Mouse (Mus musculus) heart, postnatal 0 days (tissue): ENCODE measurements around the gene Hist1h2bh. TPM values are rescaled to one million over a fixed set of nuclear protein-coding genes. Genes with fewer than 3 reads are reported as not detected.
"Not testable (repeated sequence)": the region's sequence is repeated elsewhere in the genome, so short reads cannot be mapped to it uniquely, and the experiment has no call there.

Source experiments
- ATAC-seq: fragments of 200-750 bp; cut with Nextera tagmentation; 2 replicates; pipeline ENCODE4 v1.8.0; 2017; ENCODE audit warnings: low read depth, moderate number of reproducible peaks, moderate library complexity; ENCODE audit not compliant: insufficient read depth
- DNase-seq: peaks from one replicate; pipeline ENCODE4 v3.0.0-alpha.2; 2016; ENCODE audit warnings: low spot score
- H3K27ac ChIP-seq: fragments of 300-500 bp; sonication (generic); 2 replicates; pipeline ENCODE4 v1.5.1; 2014; ENCODE audit warnings: low read depth, mild to moderate bottlenecking
- H3K27me3 ChIP-seq: fragments of 300-500 bp; sonication (generic); 2 replicates; pipeline ENCODE4 v1.6.1; 2014; ENCODE audit warnings: low read length, mixed read lengths; ENCODE audit not compliant: control insufficient read depth, insufficient read depth
- H3K36me3 ChIP-seq: fragments of 300-500 bp; sonication (generic); replicated peaks from 2 replicates; pipeline ENCODE4 v1.6.1; 2014; ENCODE audit warnings: low read length, mixed read lengths; ENCODE audit not compliant: control insufficient read depth, insufficient read depth
- H3K4me1 ChIP-seq: fragments of 300-500 bp; sonication (generic); 2 replicates; pipeline ENCODE4 v1.6.1; 2014; ENCODE audit warnings: antibody characterized with exemption; ENCODE audit not compliant: control insufficient read depth, insufficient read depth
- H3K4me2 ChIP-seq: fragments of 300-500 bp; sonication (generic); 2 replicates; pipeline ENCODE4 v1.6.1; 2014; ENCODE audit warnings: low read depth, mild to moderate bottlenecking, low read length, moderate library complexity
- H3K4me3 ChIP-seq: fragments of 300-500 bp; sonication (generic); 2 replicates; pipeline ENCODE4 v1.5.1; 2014; ENCODE audit warnings: low read depth, low read length
- H3K9ac ChIP-seq: fragments of 300-500 bp; sonication (generic); replicated peaks from 2 replicates; pipeline ENCODE4 v1.6.1; 2014; ENCODE audit warnings: low read depth, low read length, mixed read lengths
- H3K9me3 ChIP-seq: fragments of 300-500 bp; sonication (generic); replicated peaks from 2 replicates; pipeline ENCODE4 v1.6.1; 2016; ENCODE audit warnings: low read length; ENCODE audit not compliant: control insufficient read depth
- CTCF ChIP-seq: IDR thresholded peaks from 2 replicates; pipeline ENCODE4 v1.5.1; 2016; ENCODE audit warnings: antibody characterized with exemption, control low read depth, low read depth
- EP300 ChIP-seq: IDR thresholded peaks from 2 replicates; pipeline ENCODE4 v1.6.1; 2016; ENCODE audit warnings: antibody characterized with exemption, low read depth
- WGBS: fragments of 180-500 bp; shearing (Covaris S2); extraction: QIAGEN DNeasy Blood & Tissue Kit; methylation state at CpG from one replicate; pipeline ENCODE4 v1.1.7; 2014; 5-methylcytosine and 5-hydroxymethylcytosine counted together
- polyA plus RNA-seq: library from polyadenylated mRNA; unstranded; fragments of >200 nt; fragmentation: Nextera tagmentation; extraction: Ambion mirVana; gene quantifications from 2 replicates; pipeline ENCODE4 v1.2.1, GENCODE M21; 2015
- total RNA-seq: library from RNA; depleted of rRNA; stranded (reverse); fragments of >200 nt; gene quantifications from 2 replicates; pipeline ENCODE4 v1.2.3, GENCODE M21; 2014; ENCODE audit warnings: low replicate concordance

Hist1h2bh gene
- total and polyA plus RNA-seq, 2 experiments from 2014 or later: 0.31 to 82.5 TPM

DNA sequence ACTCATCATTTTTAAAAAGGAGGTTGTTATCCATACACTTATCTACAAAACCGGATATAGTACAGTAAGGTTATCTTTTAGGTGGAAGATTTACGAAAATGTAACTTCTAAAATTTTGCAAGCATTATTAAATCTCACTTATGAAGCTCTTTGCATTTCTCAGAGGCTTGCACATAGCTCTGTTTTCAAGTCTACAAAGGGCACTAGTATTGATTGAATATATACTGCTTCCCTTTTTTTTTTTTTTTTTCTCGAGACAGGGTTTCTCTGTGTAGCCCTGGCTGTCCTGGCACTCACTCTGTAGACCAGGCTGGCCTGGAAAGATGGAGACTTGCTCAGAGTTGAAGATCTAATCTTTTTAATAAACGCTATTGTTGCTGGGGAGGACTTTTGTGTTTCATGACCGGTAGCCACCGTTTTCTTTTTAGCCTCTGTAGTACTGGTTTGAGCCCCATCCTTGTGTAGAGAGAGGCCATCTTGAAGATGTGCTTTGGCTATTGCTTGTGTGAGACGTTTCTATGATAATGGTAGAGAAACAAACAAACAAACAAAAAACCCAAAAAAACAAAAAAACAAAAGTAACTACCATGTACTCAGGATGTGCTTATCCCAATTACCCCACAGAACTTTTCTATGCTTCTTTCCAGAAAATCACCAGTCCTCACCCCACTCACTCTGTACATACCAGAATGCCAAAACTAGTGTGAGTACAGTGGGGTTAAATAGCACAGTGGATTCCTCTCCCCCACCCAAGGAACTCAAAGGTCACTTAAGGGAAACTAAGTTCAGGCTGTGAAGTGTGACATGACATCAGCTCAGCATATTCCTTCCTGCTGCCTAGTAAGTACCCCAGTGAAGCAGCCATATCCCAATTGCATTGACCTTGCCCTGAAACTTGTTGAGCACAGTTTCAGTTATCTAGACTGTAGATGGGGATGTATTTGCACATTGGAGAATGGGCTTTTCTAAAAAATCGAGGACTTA is 9.0 kb upstream of the Hist1h2bh start:
- ATAC-seq: no peak
- 46% methylated on average over 8 of the region's 8 CpGs for WGBS
- Histone ChIP-seq H3K4me1 (peaks cover 5% of the 10 kb centered on the region; the same call in 1 of the 2 replicates), H3K27me3 (no peaks in the 10 kb centered on the region), H3K9me3 (no peaks in the 10 kb centered on the region), H3K4me2 (peak overlapping the region; percentile 59), H3K4me3 (peak overlapping the region; percentile 47), H3K36me3 (no peaks in the 10 kb centered on the region), H3K27ac (peak overlapping the region; percentile 85), H3K9ac (peak overlapping the region; percentile 50; the same call in 1 of the 2 replicates)
- TF ChIP-seq CTCF (no peak), EP300 (no peak)
- DNase-seq: no peak

DNA sequence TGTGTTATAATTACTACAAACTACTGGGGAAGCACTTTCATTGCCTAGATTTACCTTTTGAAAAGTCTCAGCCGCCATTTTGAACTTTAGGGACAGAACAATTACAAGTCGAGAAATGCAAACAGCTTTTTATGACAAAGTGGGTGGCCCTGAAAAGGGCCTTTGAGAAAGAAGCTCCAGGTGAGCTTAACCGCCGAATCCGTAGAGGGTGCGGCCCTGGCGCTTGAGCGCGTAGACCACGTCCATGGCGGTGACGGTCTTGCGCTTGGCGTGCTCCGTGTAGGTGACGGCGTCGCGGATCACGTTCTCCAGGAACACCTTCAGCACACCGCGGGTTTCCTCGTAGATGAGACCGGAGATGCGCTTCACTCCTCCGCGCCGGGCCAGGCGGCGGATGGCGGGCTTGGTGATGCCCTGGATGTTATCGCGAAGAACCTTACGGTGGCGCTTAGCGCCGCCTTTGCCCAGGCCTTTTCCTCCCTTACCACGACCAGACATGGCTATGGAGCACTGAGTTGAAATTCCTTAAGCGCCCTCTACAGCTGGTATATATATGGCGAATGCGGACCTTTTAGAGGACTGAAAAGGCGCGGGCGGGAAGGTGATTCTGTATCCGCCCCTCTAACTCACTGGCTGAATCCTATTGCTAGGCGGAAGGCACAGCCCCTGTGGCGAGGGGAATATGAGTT is 8.1 kb upstream of the Hist1h2bh start, which contains the start of gene Hist1h4f:
Gene Hist1h4f (minus strand): TSS at position 503 of the 689 bp plus-strand sequence.
- H3K4me1 ChIP-seq, H3K9me3 ChIP-seq, H3K27me3 ChIP-seq, H3K36me3 ChIP-seq: not testable (repeated sequence)
- peak within 1 kb of the TSS; percentile 47 for H3K4me3 ChIP-seq
- peak within 1 kb of the TSS; percentile 59 for H3K4me2 ChIP-seq
- under 1% methylated on average over 44 of the region's 47 CpGs for WGBS
- peak; percentile 58 for TF ChIP-seq CTCF
- TF ChIP-seq EP300: peak; percentile 81; the same call in 1 of the 2 replicates
- peak within 1 kb of the TSS; percentile 85 for H3K27ac ChIP-seq
- DNase-seq: peak; percentile 95
- peak; percentile 71 for ATAC-seq
- peak within 1 kb of the TSS; percentile 50 for H3K9ac ChIP-seq

DNA sequence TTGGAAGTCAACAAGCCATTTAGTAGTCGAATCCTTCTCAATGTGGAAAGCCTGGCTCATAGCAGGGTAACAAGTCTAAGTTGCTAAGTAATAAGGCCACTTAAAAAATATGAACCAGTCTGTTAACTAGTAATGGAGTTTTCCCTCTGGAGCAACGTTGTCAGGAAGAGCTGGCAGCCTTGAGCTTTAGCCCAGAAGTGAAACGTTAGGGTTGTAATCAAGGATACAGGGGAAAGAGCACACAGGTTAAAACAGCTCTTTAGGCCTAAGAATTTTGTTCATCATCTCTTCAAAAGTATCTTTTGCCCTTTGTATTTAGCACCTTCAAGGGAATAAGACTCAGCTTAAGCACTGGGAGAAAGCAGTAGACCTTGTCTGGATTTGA is 7.6 kb upstream of the Hist1h2bh start:
- Histone ChIP-seq H3K4me2 (peak overlapping the region; percentile 59), H3K27me3 (no peaks in the 10 kb centered on the region), H3K9me3 (no peaks in the 10 kb centered on the region), H3K9ac (peak overlapping the region; percentile 50), H3K4me3 (peak overlapping the region; percentile 47), H3K27ac (peak overlapping the region; percentile 85), H3K36me3 (no peaks in the 10 kb centered on the region), H3K4me1 (peaks cover 5% of the 10 kb centered on the region; the same call in 1 of the 2 replicates)
- no peak for TF ChIP-seq CTCF
- no peak for TF ChIP-seq EP300
- 9% methylated on average over 3 of the region's 3 CpGs for WGBS
- ATAC-seq (no peak), DNase-seq (no peak)

DNA sequence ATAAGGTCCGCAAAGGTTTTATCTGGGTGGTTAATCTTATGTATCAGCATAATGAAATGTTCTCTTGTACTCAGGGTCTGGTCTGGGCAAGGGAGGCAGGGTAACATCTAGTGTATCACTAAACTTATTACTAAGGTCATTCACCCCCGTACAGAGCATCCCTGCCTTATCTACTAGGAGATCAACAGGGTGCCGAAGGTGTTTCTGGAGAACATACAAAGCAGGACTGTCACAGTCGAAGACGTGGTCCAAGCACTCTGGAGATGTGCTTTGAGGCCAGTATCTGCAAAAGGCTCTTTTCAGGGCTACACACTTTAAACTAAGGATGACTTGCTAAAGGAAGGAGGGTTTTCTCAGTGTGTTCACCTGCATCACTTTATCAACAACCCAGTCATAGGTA is 3.5 kb upstream of the Hist1h2bh start:
- TF ChIP-seq EP300 (no peak), CTCF (no peak)
- no peaks in the 10 kb centered on the region; the same call in 1 of the 2 replicates for H3K4me1 ChIP-seq
- WGBS: 65% methylated on average over 5 of the region's 5 CpGs
- no peaks in the 10 kb centered on the region for H3K27me3 ChIP-seq
- no peak overlapping the region for H3K4me3 ChIP-seq
- H3K27ac ChIP-seq: no peak overlapping the region
- H3K36me3 ChIP-seq: no peaks in the 10 kb centered on the region
- H3K4me2 ChIP-seq: no peak overlapping the region
- ATAC-seq (no peak), DNase-seq (no peak)
- H3K9ac ChIP-seq: no peak overlapping the region
- H3K9me3 ChIP-seq: no peaks in the 10 kb centered on the region

DNA sequence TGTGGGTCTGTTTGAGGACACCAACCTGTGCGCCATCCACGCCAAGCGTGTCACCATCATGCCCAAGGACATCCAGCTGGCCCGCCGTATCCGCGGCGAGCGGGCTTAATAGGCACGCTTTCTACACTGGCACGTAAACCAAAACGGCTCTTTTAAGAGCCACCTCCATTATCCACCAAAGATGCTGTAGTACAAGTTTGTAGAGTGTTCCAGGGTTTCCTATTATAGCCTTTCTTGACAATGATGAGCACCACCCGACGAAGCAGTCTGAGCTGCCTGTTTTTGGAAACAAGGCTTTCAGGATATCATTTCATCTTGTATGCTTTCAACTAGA is 1.6 kb upstream of the Hist1h2bh start:
- ATAC-seq: not testable (repeated sequence)

More for the DNA sequence above, 1.6 kb upstream of the Hist1h2bh start:
- Histone ChIP-seq H3K9ac (peak overlapping the region; percentile 59; the same call in 1 of the 2 replicates), H3K4me3 (peak overlapping the region; percentile 57), H3K4me2 (peak overlapping the region; percentile 81), H3K27ac (peak overlapping the region; percentile 95)
- WGBS: 0% methylated on average over 10 of the region's 14 CpGs
- not testable (repeated sequence) for H3K36me3 ChIP-seq, H3K4me1 ChIP-seq, H3K27me3 ChIP-seq, H3K9me3 ChIP-seq, DNase-seq
